Mouse (Mus musculus): ENCODE data around the gene Fcrl5. TPM values are rescaled to one million over a fixed set of nuclear protein-coding genes. Genes with fewer than 3 reads are reported as not detected.

Gene Fcrl5
- total and polyA plus RNA-seq, 3 experiments, result 3.8 to 19.2 (median 16.9) TPM

GRCm38 (mm10) chr3:87508205-87508901 lies 72.8 kb downstream of the Fcrl5 start (continued):
- peak; percentile 98 for TF ChIP-seq SMC3 (IDR thresholded peaks at IDR 0.05; ENCODE audit: low read depth, low read length)
- peak; percentile 79 for TF ChIP-seq ZNF384 (IDR thresholded peaks at IDR 0.05; ENCODE audit: low read depth, low read length)
- no peak for TF ChIP-seq KAT2A (IDR thresholded peaks at IDR 0.05; ENCODE audit: insufficient replicate concordance, low read length)
- peak; percentile 11; the same call in 1 of the 2 replicates for TF ChIP-seq HCFC1 (IDR thresholded peaks at IDR 0.05; ENCODE audit: low read depth, low read length)
- no peak for TF ChIP-seq ZKSCAN1 (IDR thresholded peaks at IDR 0.05; ENCODE audit: borderline replicate concordance, low read depth, low read length)
- TF ChIP-seq EP300 (IDR thresholded peaks at IDR 0.05; ENCODE audit: low read length), result no peak; the same call in 1 of the 2 replicates
- peak; percentile 48; the same call in 1 of the 2 replicates for TF ChIP-seq MAX (IDR thresholded peaks at IDR 0.05; ENCODE audit: low read length)
- TF ChIP-seq IRF4 (IDR thresholded peaks at IDR 0.05; ENCODE audit: low read depth, low read length), result 0 out of 2 replicates have a peak, but pooled peaks have one; percentile 19
- no peak for TF ChIP-seq USF1 (IDR thresholded peaks at IDR 0.05; ENCODE audit: low read depth, low read length)

DNA sequence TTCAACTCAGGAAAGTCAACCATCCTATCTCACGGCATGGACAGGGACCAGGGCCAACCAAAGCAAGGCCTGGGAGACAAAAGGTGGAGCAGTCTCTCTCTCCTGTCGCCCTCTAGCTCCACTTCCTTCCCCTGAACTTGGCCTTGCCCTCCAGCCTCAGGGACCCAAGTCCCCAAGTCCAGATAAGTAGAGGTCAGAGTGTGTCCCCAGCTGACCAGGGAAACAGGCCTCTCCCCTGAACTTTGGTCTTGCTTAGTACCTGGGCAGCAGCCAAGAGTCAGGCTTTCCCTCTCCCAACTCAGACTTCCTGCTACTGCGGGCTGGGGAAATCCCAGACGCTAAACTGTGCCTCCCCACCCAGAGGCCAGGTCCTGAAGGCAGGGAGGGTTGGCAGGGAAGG lies 73.5 kb downstream of the Fcrl5 start:
- Histone ChIP-seq H3K4me1 (ENCODE audit: control insufficient read depth in 1 of 2, insufficient read depth in 2 of 2) (peaks cover 41 to 93% of the 10 kb centered on the region in 2 experiments), H3K9me3 (replicated peaks; ENCODE audit: low read length) (no peaks in the 10 kb centered on the region), H3K36me3 (replicated peaks in 1 of 2; ENCODE audit: control insufficient read depth in 1 of 2, insufficient read depth in 1 of 2, low read length in 1 of 2) (peaks cover 0 to 2% of the 10 kb centered on the region in 2 experiments), H3K27ac (ENCODE audit: insufficient read depth, low read depth) (peak overlapping the region; percentile 7; the same call in 1 of the 2 replicates), H3K4me2 (ENCODE audit: insufficient read depth, low read depth, poor library complexity, severe bottlenecking) (peak overlapping the region; percentile 44), H3K4me3 (replicated peaks in 1 of 3; ENCODE audit: low read depth in 2 of 3, low read length in 2 of 3, poor library complexity in 1 of 3) (peak overlapping the region in 2 of 3 experiments; percentile 0 to 51), H3K9ac (ENCODE audit: insufficient read depth, low read depth) (peak overlapping the region; percentile 18; the same call in 1 of the 2 replicates), H3K27me3 (replicated peaks) (no peaks in the 10 kb centered on the region), H3K79me2 (replicated peaks; ENCODE audit: control insufficient read depth, extremely low read depth, insufficient read depth, poor library complexity, severe bottlenecking) (no peaks in the 10 kb centered on the region)
- no peak for DNase-seq (ENCODE audit: extremely low read depth)
- no peak for TF ChIP-seq USF2 (conservative IDR thresholded peaks at IDR 0.05; ENCODE audit: low read depth, low read length)
- TF ChIP-seq ELF1 (IDR thresholded peaks at IDR 0.05; ENCODE audit: low read depth, low read length), result 0 out of 2 replicates have a peak, but pooled peaks have one; percentile 28
- TF ChIP-seq IRF4 (IDR thresholded peaks at IDR 0.05; ENCODE audit: low read depth, low read length), result 0 out of 2 replicates have a peak, but pooled peaks have one; percentile 6
- in situ Hi-C loops (cut with MboI; ENCODE audit: low pct_ligation_motif_present, low pct_unique_long_range_greater_than_20kb, low sequenced_read_pairs) (loop anchor here (5.0 kb wide), 1 partner anchor 43 kb away; no protein-coding TSS in a partner anchor), dilution Hi-C loops (cut with MboI; ENCODE audit: extremely low pct_ligation_motif_present, extremely low pct_unique_long_range_greater_than_20kb, low sequenced_read_pairs) (no loop called here)

- Histone ChIP-seq H3K9ac (ENCODE audit: insufficient read depth, low read depth) (no peak overlapping the region), H3K4me1 (ENCODE audit: control insufficient read depth in 1 of 2, insufficient read depth in 2 of 2) (peaks cover 39 to 93% of the 10 kb centered on the region in 2 experiments), H3K4me3 (replicated peaks in 1 of 3; ENCODE audit: low read depth in 2 of 3, low read length in 2 of 3, poor library complexity in 1 of 3) (peak overlapping the region in 1 of 3 experiments; percentile 13), H3K36me3 (replicated peaks in 1 of 2; ENCODE audit: control insufficient read depth in 1 of 2, insufficient read depth in 1 of 2, low read length in 1 of 2) (peaks cover 0 to 2% of the 10 kb centered on the region in 2 experiments), H3K27ac (ENCODE audit: insufficient read depth, low read depth) (no peak overlapping the region), H3K79me2 (replicated peaks; ENCODE audit: control insufficient read depth, extremely low read depth, insufficient read depth, poor library complexity, severe bottlenecking) (no peaks in the 10 kb centered on the region), H3K9me3 (replicated peaks; ENCODE audit: low read length) (no peaks in the 10 kb centered on the region), H3K27me3 (replicated peaks) (no peaks in the 10 kb centered on the region), H3K4me2 (ENCODE audit: insufficient read depth, low read depth, poor library complexity, severe bottlenecking) (no peak overlapping the region)
- TF ChIP-seq ELF1 (IDR thresholded peaks at IDR 0.05; ENCODE audit: low read depth, low read length) (no peak), MAFK (IDR thresholded peaks at IDR 0.05; ENCODE audit: insufficient replicate concordance, low read length) (peak; percentile 57; the same call in 1 of the 2 replicates), SIN3A (IDR thresholded peaks at IDR 0.05; ENCODE audit: low read length) (no peak), E2F4 (IDR thresholded peaks at IDR 0.05; ENCODE audit: insufficient replicate concordance, low read depth, low read length) (no peak), ZKSCAN1 (IDR thresholded peaks at IDR 0.05; ENCODE audit: borderline replicate concordance, low read depth, low read length) (no peak)
- dilution Hi-C loops (cut with MboI; ENCODE audit: extremely low pct_ligation_motif_present, extremely low pct_unique_long_range_greater_than_20kb, low sequenced_read_pairs), result no loop called here
- no peak for DNase-seq (ENCODE audit: extremely low read depth)
- in situ Hi-C loops (cut with MboI; ENCODE audit: low pct_ligation_motif_present, low pct_unique_long_range_greater_than_20kb, low sequenced_read_pairs), result no loop called here
These were observed 75.3 kb downstream of the Fcrl5 start for GRCm38 (mm10) chr3:87510832-87511231.

Data from CH12.LX (cell line).